Mouse (Mus musculus) myocyte (in vitro differentiated cells): Measurements from ENCODE around the gene Tspan14. TPM values are rescaled to one million over a fixed set of nuclear protein-coding genes. Genes with fewer than 3 reads are reported as not detected.
A peak's percentile ranks its signal among the peaks of the same experiment; 100 is the strongest.

ENCODE experiments used
- H3K27me3 ChIP-seq: one replicate; pipeline ENCODE4 v1.6.1; 2011; ENCODE audit not compliant: control insufficient read depth, insufficient read depth, insufficient read length
- H3K36me3 ChIP-seq: one replicate; pipeline ENCODE4 v1.6.1; 2011; ENCODE audit not compliant: control insufficient read depth, insufficient read depth
- H3K4me2 ChIP-seq: one replicate; pipeline ENCODE4 v1.6.1; 2011; ENCODE audit warnings: low read depth, control low read depth
- H3K4me3 ChIP-seq: one replicate; pipeline ENCODE4 v1.5.1; 2011; ENCODE audit warnings: mild to moderate bottlenecking, control low read depth, moderate library complexity
- H3K79me2 ChIP-seq: one replicate; pipeline ENCODE4 v1.6.1; 2011; ENCODE audit not compliant: control insufficient read depth, insufficient read depth
- H3ac ChIP-seq: one replicate; pipeline ENCODE4 v1.6.1; 2011; ENCODE audit not compliant: control insufficient read depth, insufficient read length
- CEBPB ChIP-seq: IDR thresholded peaks from 2 replicates; pipeline ENCODE4 v1.6.1; 2011; ENCODE audit warnings: mild to moderate bottlenecking, moderate library complexity; ENCODE audit not compliant: poor library complexity, insufficient read depth, severe bottlenecking
- E2F4 ChIP-seq: IDR thresholded peaks from one replicate; pipeline ENCODE4 v1.6.1; 2011; ENCODE audit warnings: mild to moderate bottlenecking, control low read depth, moderate library complexity; ENCODE audit not compliant: insufficient read depth
- MAX ChIP-seq: IDR thresholded peaks from one replicate; pipeline ENCODE4 v1.6.1; 2011; ENCODE audit warnings: low read depth, mild to moderate bottlenecking, control low read depth
- MYOD1 ChIP-seq, 3 experiments: IDR thresholded peaks; one replicate each; pipeline ENCODE4 v1.6.1; 2011; ENCODE audit warnings: control low read depth in 2 of 3, low read depth in 2 of 3, mild to moderate bottlenecking in 2 of 3, moderate library complexity in 1 of 3; ENCODE audit not compliant: insufficient read length in 2 of 3, control insufficient read depth in 1 of 3
- MYOG ChIP-seq, 3 experiments: IDR thresholded peaks; one replicate each; pipeline ENCODE4 v1.6.1; 2011; ENCODE audit warnings: control low read depth in 2 of 3, low read depth in 2 of 3, mild to moderate bottlenecking in 2 of 3; ENCODE audit not compliant: insufficient read length in 2 of 3, control insufficient read depth in 1 of 3, insufficient read depth in 1 of 3
- POLR2A ChIP-seq: IDR thresholded peaks from one replicate; pipeline ENCODE4 v1.6.1; 2011; ENCODE audit warnings: low read depth, mild to moderate bottlenecking, control low read depth, moderate library complexity; ENCODE audit not compliant: insufficient read length
- POLR2AphosphoS2 ChIP-seq: IDR thresholded peaks from one replicate; pipeline ENCODE4 v1.6.1; 2011; ENCODE audit warnings: low read depth, control low read depth; ENCODE audit not compliant: insufficient read length
- REST ChIP-seq: IDR thresholded peaks from one replicate; pipeline ENCODE4 v1.6.1; 2011; ENCODE audit warnings: mild to moderate bottlenecking, control low read depth, moderate library complexity; ENCODE audit not compliant: insufficient read depth, insufficient read length
- SRF ChIP-seq: IDR thresholded peaks from one replicate; pipeline ENCODE4 v1.6.1; 2011; ENCODE audit warnings: low read depth; ENCODE audit not compliant: control insufficient read depth, insufficient read length
- TCF12 ChIP-seq: IDR thresholded peaks from one replicate; pipeline ENCODE4 v1.6.1; 2011; ENCODE audit warnings: mild to moderate bottlenecking, control low read depth; ENCODE audit not compliant: poor library complexity, insufficient read depth, severe bottlenecking
- TCF3 ChIP-seq: IDR thresholded peaks from one replicate; pipeline ENCODE4 v1.6.1; 2011; ENCODE audit warnings: low read depth, control low read depth; ENCODE audit not compliant: insufficient read length
- USF1 ChIP-seq: IDR thresholded peaks from one replicate; pipeline ENCODE4 v1.6.1; 2011; ENCODE audit warnings: low read depth, mild to moderate bottlenecking, control low read depth, moderate library complexity
- polyA plus RNA-seq: library from polyadenylated mRNA; unstranded; fragments of >200 nt; fragmentation: generic; extraction: Trizol; gene quantifications from one replicate; pipeline ENCODE4 v1.2.1, GENCODE M21; 2012; ENCODE audit warnings: missing spikeins

The Tspan14 gene
- polyA plus RNA-seq, 1 experiment = 90.6 TPM

GRCm38 (mm10) chr14:40894576-40895247 lies 71.9 kb downstream of the Tspan14 start:
- Histone ChIP-seq H3K4me2 (no peak overlapping the region), H3K4me3 (no peak overlapping the region), H3K27me3 (no peaks in the 10 kb centered on the region), H3ac (no peak overlapping the region), H3K79me2 (no peaks in the 10 kb centered on the region), H3K36me3 (no peaks in the 10 kb centered on the region)
- TF ChIP-seq E2F4 = no peak
- no peak for TF ChIP-seq MAX
- peak in 2 of 3 experiments; percentile 28 to 72 for TF ChIP-seq MYOD1 (IDR thresholded peaks at IDR 0.05; ENCODE audit: control insufficient read depth in 1 of 3, insufficient read length in 2 of 3, low read depth in 2 of 3)
- TF ChIP-seq MYOG (IDR thresholded peaks at IDR 0.05; ENCODE audit: control insufficient read depth in 1 of 3, insufficient read depth in 1 of 3, insufficient read length in 2 of 3, low read depth in 2 of 3) = peak in 2 of 3 experiments; percentile 22 to 57

- no peak overlapping the region for H3K4me2 ChIP-seq
- no peaks in the 10 kb centered on the region for H3K79me2 ChIP-seq
- H3ac ChIP-seq = no peak overlapping the region
- H3K36me3 ChIP-seq = no peaks in the 10 kb centered on the region
- no peak for TF ChIP-seq POLR2A
- TF ChIP-seq MYOD1 (IDR thresholded peaks at IDR 0.05; ENCODE audit: control insufficient read depth in 1 of 3, insufficient read length in 2 of 3, low read depth in 2 of 3) = no peak
- TF ChIP-seq TCF12 = no peak
- TF ChIP-seq MAX = no peak
- TF ChIP-seq REST = no peak
- TF ChIP-seq USF1 = no peak
- TF ChIP-seq CEBPB = no peak
- TF ChIP-seq MYOG (IDR thresholded peaks at IDR 0.05; ENCODE audit: control insufficient read depth in 1 of 3, insufficient read depth in 1 of 3, insufficient read length in 2 of 3, low read depth in 2 of 3) = no peak
- TF ChIP-seq SRF = no peak
- H3K27me3 ChIP-seq = no peaks in the 10 kb centered on the region
- no peak overlapping the region for H3K4me3 ChIP-seq
Measured at GRCm38 (mm10) chr14:40893884-40894283, 72.7 kb downstream of the Tspan14 start.

GRCm38 (mm10) chr14:40893196-40893595 lies 73.4 kb downstream of the Tspan14 start, which contains the start of gene Sh2d4b:
Sh2d4b (minus strand) TSS chr14:40893266.
- Histone ChIP-seq H3K4me3 (no peak within 1 kb of the TSS), H3K79me2 (no peaks in the 10 kb centered on the region), H3K4me2 (no peak within 1 kb of the TSS), H3K27me3 (no peaks in the 10 kb centered on the region), H3K36me3 (no peaks in the 10 kb centered on the region), H3ac (no peak within 1 kb of the TSS)
- TF ChIP-seq TCF12 (no peak), SRF (no peak), MYOD1 (IDR thresholded peaks at IDR 0.05; ENCODE audit: control insufficient read depth in 1 of 3, insufficient read length in 2 of 3, low read depth in 2 of 3) (no peak), MYOG (IDR thresholded peaks at IDR 0.05; ENCODE audit: control insufficient read depth in 1 of 3, insufficient read depth in 1 of 3, insufficient read length in 2 of 3, low read depth in 2 of 3) (no peak), E2F4 (no peak), USF1 (no peak), POLR2A (no peak), MAX (no peak), POLR2AphosphoS2 (no peak), CEBPB (no peak), REST (no peak), TCF3 (no peak)

GRCm38 (mm10) chr14:40892326-40892825 lies 74.2 kb downstream of the Tspan14 start:
- H3K27me3 ChIP-seq = no peaks in the 10 kb centered on the region
- no peaks in the 10 kb centered on the region for H3K79me2 ChIP-seq
- H3K4me3 ChIP-seq = no peak overlapping the region
- TF ChIP-seq POLR2A (no peak), MYOG (IDR thresholded peaks at IDR 0.05; ENCODE audit: control insufficient read depth in 1 of 3, insufficient read depth in 1 of 3, insufficient read length in 2 of 3, low read depth in 2 of 3) (no peak), POLR2AphosphoS2 (no peak), CEBPB (no peak), MAX (no peak), USF1 (no peak), TCF3 (no peak), E2F4 (no peak)
- no peaks in the 10 kb centered on the region for H3K36me3 ChIP-seq
- no peak overlapping the region for H3ac ChIP-seq
- no peak overlapping the region for H3K4me2 ChIP-seq

GRCm38 (mm10) chr14:40891506-40891905 lies 75.1 kb downstream of the Tspan14 start:
- no peaks in the 10 kb centered on the region for H3K27me3 ChIP-seq
- H3K4me3 ChIP-seq = no peak overlapping the region
- no peak overlapping the region for H3ac ChIP-seq
- H3K36me3 ChIP-seq = no peaks in the 10 kb centered on the region
- no peak overlapping the region for H3K4me2 ChIP-seq
- no peaks in the 10 kb centered on the region for H3K79me2 ChIP-seq
- no peak for TF ChIP-seq REST
- no peak for TF ChIP-seq TCF12
- TF ChIP-seq MAX = no peak
- TF ChIP-seq USF1 = no peak
- no peak for TF ChIP-seq E2F4
- TF ChIP-seq TCF3 = no peak
- no peak for TF ChIP-seq CEBPB
- no peak for TF ChIP-seq MYOG (IDR thresholded peaks at IDR 0.05; ENCODE audit: control insufficient read depth in 1 of 3, insufficient read depth in 1 of 3, insufficient read length in 2 of 3, low read depth in 2 of 3)
